Mouse (Mus musculus): ENCODE results near the gene Adap2. TPM values are rescaled to one million over a fixed set of nuclear protein-coding genes. Genes with fewer than 3 reads are reported as not detected.

Adap2 gene
- polyA plus RNA-seq (2014; fragmentation: Nextera tagmentation; extraction: Ambion mirVana), result 2.2 and 2.7 TPM in 2 replicates

- peak within 1 kb of the TSS; percentile 48 for H3K4me3 ChIP-seq (ENCODE audit: low read depth, low read length)
- peaks cover 41% of the 10 kb centered on the region for H3K27me3 ChIP-seq (replicated peaks; ENCODE audit: control insufficient read depth, insufficient read depth, low read length)
- no peaks in the 10 kb centered on the region for H3K9me3 ChIP-seq (ENCODE audit: control insufficient read depth, low read length)
- WGBS, result 1% methylated on average over 18 of the region's 47 CpGs
- ATAC-seq (ENCODE audit: low read depth), result peak; percentile 92
- peak within 1 kb of the TSS; percentile 70 for H3K4me2 ChIP-seq (ENCODE audit: low read depth, low read length)
- H3K36me3 ChIP-seq (ENCODE audit: control insufficient read depth, insufficient read depth, low read length), result no peaks in the 10 kb centered on the region
- H3K27ac ChIP-seq (replicated peaks; ENCODE audit: low read depth, low read length), result no peak within 1 kb of the TSS
- H3K9ac ChIP-seq (ENCODE audit: low read depth, low read length), result peak within 1 kb of the TSS; percentile 49
- H3K4me1 ChIP-seq (ENCODE audit: control insufficient read depth, insufficient read depth, low read length), result no peaks in the 10 kb centered on the region
- peak; percentile 82 for DNase-seq (ENCODE audit: low spot score)
Observed at GRCm38 (mm10) chr11:80153857-80154495, at the start of gene Adap2. Adap2 (plus strand) TSS chr11:80154105.

GRCm38 (mm10) chr11:80104407-80104806 is 49.5 kb upstream of the Adap2 start:
- no peak for ATAC-seq (ENCODE audit: low read depth)

GRCm38 (mm10) chr11:80116411-80116810 is 37.5 kb upstream of the Adap2 start:
- 93% methylated on average over 1 of the region's 1 CpGs for whole genome bisulfite sequencing
- DNase-seq (ENCODE audit: low spot score) (no peak), ATAC-seq (ENCODE audit: low read depth) (no peak)
- Histone ChIP-seq H3K4me2 (ENCODE audit: low read depth, low read length) (no peak overlapping the region), H3K4me3 (ENCODE audit: low read depth, low read length) (no peak overlapping the region), H3K9ac (ENCODE audit: low read depth, low read length) (no peak overlapping the region), H3K27ac (replicated peaks; ENCODE audit: low read depth, low read length) (no peak overlapping the region), H3K4me1 (ENCODE audit: control insufficient read depth, insufficient read depth, low read length) (no peaks in the 10 kb centered on the region), H3K27me3 (replicated peaks; ENCODE audit: control insufficient read depth, insufficient read depth, low read length) (no peaks in the 10 kb centered on the region), H3K9me3 (ENCODE audit: control insufficient read depth, low read length) (no peaks in the 10 kb centered on the region), H3K36me3 (ENCODE audit: control insufficient read depth, insufficient read depth, low read length) (peaks cover 70% of the 10 kb centered on the region)

More at GRCm38 (mm10) chr11:80104407-80104806, 49.5 kb upstream of the Adap2 start:
- Histone ChIP-seq H3K4me2 (ENCODE audit: low read depth, low read length) (no peak overlapping the region), H3K27me3 (replicated peaks; ENCODE audit: control insufficient read depth, insufficient read depth, low read length) (no peaks in the 10 kb centered on the region), H3K9ac (ENCODE audit: low read depth, low read length) (no peak overlapping the region), H3K36me3 (ENCODE audit: control insufficient read depth, insufficient read depth, low read length) (peaks cover 75% of the 10 kb centered on the region), H3K4me1 (ENCODE audit: control insufficient read depth, insufficient read depth, low read length) (no peaks in the 10 kb centered on the region), H3K9me3 (ENCODE audit: control insufficient read depth, low read length) (no peaks in the 10 kb centered on the region), H3K27ac (replicated peaks; ENCODE audit: low read depth, low read length) (no peak overlapping the region), H3K4me3 (ENCODE audit: low read depth, low read length) (no peak overlapping the region)
- no peak for DNase-seq (ENCODE audit: low spot score)
- WGBS, result 85% methylated on average over 1 of the region's 1 CpGs

GRCm38 (mm10) chr11:80132050-80132449 is 21.9 kb upstream of the Adap2 start:
- Histone ChIP-seq H3K4me2 (ENCODE audit: low read depth, low read length) (no peak overlapping the region), H3K4me1 (ENCODE audit: control insufficient read depth, insufficient read depth, low read length) (no peaks in the 10 kb centered on the region), H3K27me3 (replicated peaks; ENCODE audit: control insufficient read depth, insufficient read depth, low read length) (no peaks in the 10 kb centered on the region), H3K36me3 (ENCODE audit: control insufficient read depth, insufficient read depth, low read length) (peaks cover 76% of the 10 kb centered on the region), H3K9me3 (ENCODE audit: control insufficient read depth, low read length) (no peaks in the 10 kb centered on the region), H3K4me3 (ENCODE audit: low read depth, low read length) (no peak overlapping the region), H3K27ac (replicated peaks; ENCODE audit: low read depth, low read length) (no peak overlapping the region), H3K9ac (ENCODE audit: low read depth, low read length) (no peak overlapping the region)
- ATAC-seq (ENCODE audit: low read depth), result no peak
- 68% methylated on average over 1 of the region's 1 CpGs for WGBS
- no peak for DNase-seq (ENCODE audit: low spot score)

GRCm38 (mm10) chr11:80134744-80135143 is 19.2 kb upstream of the Adap2 start:
- peaks cover 85% of the 10 kb centered on the region for H3K36me3 ChIP-seq (ENCODE audit: control insufficient read depth, insufficient read depth, low read length)
- H3K9ac ChIP-seq (ENCODE audit: low read depth, low read length), result no peak overlapping the region
- ATAC-seq (ENCODE audit: low read depth) (no peak), DNase-seq (ENCODE audit: low spot score) (no peak)
- no peaks in the 10 kb centered on the region for H3K9me3 ChIP-seq (ENCODE audit: control insufficient read depth, low read length)
- no peak overlapping the region for H3K4me2 ChIP-seq (ENCODE audit: low read depth, low read length)
- H3K27me3 ChIP-seq (replicated peaks; ENCODE audit: control insufficient read depth, insufficient read depth, low read length), result no peaks in the 10 kb centered on the region
- H3K4me1 ChIP-seq (ENCODE audit: control insufficient read depth, insufficient read depth, low read length), result no peaks in the 10 kb centered on the region
- H3K27ac ChIP-seq (replicated peaks; ENCODE audit: low read depth, low read length), result no peak overlapping the region
- 77% methylated on average over 4 of the region's 4 CpGs for WGBS
- no peak overlapping the region for H3K4me3 ChIP-seq (ENCODE audit: low read depth, low read length)

- no peak overlapping the region for H3K4me2 ChIP-seq (ENCODE audit: low read depth, low read length)
- H3K36me3 ChIP-seq (ENCODE audit: control insufficient read depth, insufficient read depth, low read length), result peaks cover 82% of the 10 kb centered on the region
- no peak for ATAC-seq (ENCODE audit: low read depth)
- no peak overlapping the region for H3K27ac ChIP-seq (replicated peaks; ENCODE audit: low read depth, low read length)
- no peak overlapping the region for H3K4me3 ChIP-seq (ENCODE audit: low read depth, low read length)
- H3K9me3 ChIP-seq (ENCODE audit: control insufficient read depth, low read length), result no peaks in the 10 kb centered on the region
- no peaks in the 10 kb centered on the region for H3K4me1 ChIP-seq (ENCODE audit: control insufficient read depth, insufficient read depth, low read length)
- no peak for DNase-seq (ENCODE audit: low spot score)
- H3K27me3 ChIP-seq (replicated peaks; ENCODE audit: control insufficient read depth, insufficient read depth, low read length), result no peaks in the 10 kb centered on the region
- 90% methylated on average over 11 of the region's 11 CpGs for WGBS
- no peak overlapping the region for H3K9ac ChIP-seq (ENCODE audit: low read depth, low read length)
Observed at GRCm38 (mm10) chr11:80135954-80136683, 17.8 kb upstream of the Adap2 start.

- no peak for ATAC-seq (ENCODE audit: low read depth)
- H3K4me2 ChIP-seq (ENCODE audit: low read depth, low read length), result no peak overlapping the region
- H3K36me3 ChIP-seq (ENCODE audit: control insufficient read depth, insufficient read depth, low read length), result peaks cover 77% of the 10 kb centered on the region
- WGBS, result 93% methylated on average over 13 of the region's 13 CpGs
- no peaks in the 10 kb centered on the region for H3K4me1 ChIP-seq (ENCODE audit: control insufficient read depth, insufficient read depth, low read length)
- no peak overlapping the region for H3K4me3 ChIP-seq (ENCODE audit: low read depth, low read length)
- H3K9me3 ChIP-seq (ENCODE audit: control insufficient read depth, low read length), result no peaks in the 10 kb centered on the region
- H3K27me3 ChIP-seq (replicated peaks; ENCODE audit: control insufficient read depth, insufficient read depth, low read length), result no peaks in the 10 kb centered on the region
- H3K27ac ChIP-seq (replicated peaks; ENCODE audit: low read depth, low read length), result no peak overlapping the region
- no peak overlapping the region for H3K9ac ChIP-seq (ENCODE audit: low read depth, low read length)
- DNase-seq (ENCODE audit: low spot score), result no peak
Observed at GRCm38 (mm10) chr11:80136786-80137185, 17.1 kb upstream of the Adap2 start.

GRCm38 (mm10) chr11:80137773-80138172 is 16.1 kb upstream of the Adap2 start:
- WGBS, result 88% methylated on average over 5 of the region's 5 CpGs
- no peak for ATAC-seq (ENCODE audit: low read depth)
- DNase-seq (ENCODE audit: low spot score), result no peak
- no peak overlapping the region for H3K4me3 ChIP-seq (ENCODE audit: low read depth, low read length)
- H3K4me2 ChIP-seq (ENCODE audit: low read depth, low read length), result no peak overlapping the region
- H3K27ac ChIP-seq (replicated peaks; ENCODE audit: low read depth, low read length), result no peak overlapping the region
- peaks cover 2% of the 10 kb centered on the region for H3K4me1 ChIP-seq (ENCODE audit: control insufficient read depth, insufficient read depth, low read length)
- no peaks in the 10 kb centered on the region for H3K9me3 ChIP-seq (ENCODE audit: control insufficient read depth, low read length)
- H3K36me3 ChIP-seq (ENCODE audit: control insufficient read depth, insufficient read depth, low read length), result peaks cover 67% of the 10 kb centered on the region
- no peaks in the 10 kb centered on the region for H3K27me3 ChIP-seq (replicated peaks; ENCODE audit: control insufficient read depth, insufficient read depth, low read length)
- no peak overlapping the region for H3K9ac ChIP-seq (ENCODE audit: low read depth, low read length)
